Mouse (Mus musculus) heart, embryonic 14.5 days (tissue): ENCODE data around the gene Tescl. TPM values are rescaled to one million over a fixed set of nuclear protein-coding genes. Genes with fewer than 3 reads are reported as not detected.

Source experiments
- ATAC-seq: fragments of 200-750 bp; cut with Nextera tagmentation; 2 replicates; pipeline ENCODE4 v1.8.0; 2017; ENCODE audit warnings: low read depth, moderate TSS enrichment; ENCODE audit not compliant: insufficient number of reproducible peaks, insufficient read depth, low FRiP score
- H3K27ac ChIP-seq, 2 experiments: fragments of 200-500 bp in 1 of 2; fragments of 300-500 bp in 1 of 2; sonication (generic) in 1 of 2; replicated peaks in 1 of 2; 2 replicates each; pipeline ENCODE4 v1.5.1; 2012 to 2014; ENCODE audit warnings: low read depth in 2 of 2, low read length in 2 of 2, control low read depth in 1 of 2, mild to moderate bottlenecking in 1 of 2, mixed read lengths in 1 of 2; ENCODE audit not compliant: control insufficient read depth in 1 of 2, insufficient read depth in 1 of 2
- H3K27me3 ChIP-seq: fragments of 300-500 bp; sonication (generic); 2 replicates; pipeline ENCODE4 v1.6.1; 2014; ENCODE audit warnings: mild to moderate bottlenecking, low read length, control low read depth; ENCODE audit not compliant: control insufficient read depth, insufficient read depth
- H3K36me3 ChIP-seq: fragments of 300-500 bp; sonication (generic); 2 replicates; pipeline ENCODE4 v1.6.1; 2014; ENCODE audit warnings: mild to moderate bottlenecking, control low read depth, low read length, mixed read lengths; ENCODE audit not compliant: control insufficient read depth, insufficient read depth
- H3K4me1 ChIP-seq, 2 experiments: fragments of 200-500 bp in 1 of 2; fragments of 300-500 bp in 1 of 2; sonication (generic) in 1 of 2; 2 replicates each; pipeline ENCODE4 v1.6.1; 2012 to 2014; ENCODE audit warnings: low read length in 2 of 2, control low read depth in 1 of 2, mixed read lengths in 1 of 2; ENCODE audit not compliant: control insufficient read depth in 2 of 2, insufficient read depth in 2 of 2
- H3K4me2 ChIP-seq: fragments of 300-500 bp; sonication (generic); 2 replicates; pipeline ENCODE4 v1.6.1; 2014; ENCODE audit warnings: mild to moderate bottlenecking, low read length
- H3K4me3 ChIP-seq, 2 experiments: fragments of 200-500 bp in 1 of 2; fragments of 300-500 bp in 1 of 2; sonication (generic) in 1 of 2; 2 replicates each; pipeline ENCODE4 v1.5.1; 2012 to 2014; ENCODE audit warnings: low read length in 2 of 2, mild to moderate bottlenecking in 2 of 2, control low read depth in 1 of 2, low read depth in 1 of 2, moderate library complexity in 1 of 2; ENCODE audit not compliant: control insufficient read depth in 1 of 2, insufficient read depth in 1 of 2
- H3K9ac ChIP-seq: fragments of 300-500 bp; sonication (generic); 2 replicates; pipeline ENCODE4 v1.6.1; 2014; ENCODE audit warnings: mild to moderate bottlenecking, low read length
- H3K9me3 ChIP-seq: fragments of 300-500 bp; sonication (generic); 2 replicates; pipeline ENCODE4 v1.6.1; 2016; ENCODE audit warnings: low read length, control low read depth; ENCODE audit not compliant: control insufficient read depth
- WGBS: fragments of 180-500 bp; shearing (Covaris S2); extraction: QIAGEN DNeasy Blood & Tissue Kit; methylation state at CpG from one replicate; pipeline ENCODE4 v1.1.7; 2014; 5-methylcytosine and 5-hydroxymethylcytosine counted together
- polyA plus RNA-seq: library from polyadenylated mRNA; unstranded; fragments of >200 nt; fragmentation: Nextera tagmentation; extraction: Ambion mirVana; gene quantifications from 2 replicates; pipeline ENCODE4 v1.2.1, GENCODE M21; 2014

Gene Tescl
- not detected in 2 replicates for polyA plus RNA-seq

DNA sequence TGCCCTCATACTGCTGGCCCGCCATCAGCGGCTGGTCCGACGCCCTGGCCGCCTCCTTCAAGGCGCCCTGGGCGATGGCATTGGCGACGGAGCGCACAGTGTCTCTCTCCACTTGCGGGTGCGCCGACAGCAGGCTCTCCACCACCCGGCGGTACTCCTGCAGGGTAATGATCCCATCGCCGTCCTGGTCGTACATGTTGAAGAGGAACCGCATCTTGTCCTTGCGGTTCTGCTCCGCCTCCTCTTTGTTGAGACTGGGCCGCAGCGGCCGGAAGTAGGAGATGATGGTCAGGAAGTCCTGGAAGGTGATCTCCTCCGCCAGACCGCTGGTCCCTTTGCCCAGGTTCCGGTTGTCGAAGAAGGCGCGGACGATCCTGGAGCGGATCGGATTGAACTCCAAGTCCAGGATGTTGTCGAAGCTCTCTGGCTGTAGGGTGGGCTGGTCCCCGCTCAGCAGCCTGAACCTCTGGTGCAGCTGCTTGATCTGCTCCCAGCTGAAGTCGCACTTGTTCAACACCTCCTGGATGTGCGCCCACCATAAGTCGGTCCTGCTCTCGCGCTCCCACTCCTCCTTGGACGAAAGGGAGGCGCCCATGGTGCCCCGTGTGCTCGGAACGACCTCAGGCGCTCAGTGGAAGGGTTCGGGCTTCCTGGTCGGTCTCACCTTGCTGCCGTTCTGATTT lies at the start of gene Tescl:
Tescl (minus strand) TSS at position 633 of the 683 bp plus-strand sequence.
- Histone ChIP-seq H3K4me3 (peak within 1 kb of the TSS; percentile 4 to 12; a peak in 1 of 4 replicates), H3K9ac (no peak within 1 kb of the TSS), H3K36me3 (no peaks in the 10 kb centered on the region), H3K27ac (no peak within 1 kb of the TSS), H3K9me3 (no peaks in the 10 kb centered on the region), H3K4me2 (peak within 1 kb of the TSS; percentile 31), H3K4me1 (no peaks in the 10 kb centered on the region), H3K27me3 (peaks cover 20% of the 10 kb centered on the region)
- WGBS: 30% methylated on average over 49 of the region's 49 CpGs
- ATAC-seq: no peak

DNA sequence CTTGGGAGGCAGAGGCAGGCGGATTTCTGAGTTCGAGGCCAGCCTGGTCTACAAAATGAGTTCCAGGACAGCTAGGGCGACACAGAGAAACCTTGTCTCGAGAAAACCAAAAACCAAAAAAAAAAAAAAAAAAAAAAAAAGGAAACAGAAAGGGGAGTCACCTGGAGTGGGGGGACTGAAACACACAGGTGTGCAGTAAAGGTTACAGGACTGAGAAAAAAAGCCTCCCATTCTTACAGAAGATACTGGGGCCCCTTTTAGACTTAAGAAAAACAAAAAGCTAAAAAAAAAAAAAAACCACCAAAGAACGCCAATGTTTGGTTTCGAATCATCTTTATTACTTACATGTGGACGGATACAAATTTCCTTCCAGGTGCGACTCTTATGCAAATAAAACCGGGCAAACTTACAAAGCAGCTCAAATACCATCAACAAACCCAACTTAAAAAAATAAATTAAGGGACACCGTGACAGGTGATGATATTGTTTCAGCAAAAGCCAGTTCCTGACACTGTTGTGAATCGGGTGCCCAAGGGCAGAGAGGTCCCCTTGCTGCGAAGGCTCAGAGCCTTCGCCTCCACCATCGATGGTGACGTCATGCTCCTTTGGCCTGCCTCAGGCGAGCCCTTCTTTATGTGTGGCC lies 49.1 kb upstream of the Tescl start:
- Histone ChIP-seq H3K4me3 (no peak overlapping the region), H3K36me3 (no peaks in the 10 kb centered on the region), H3K27me3 (peaks cover 4% of the 10 kb centered on the region), H3K27ac (no peak overlapping the region), H3K9me3 (no peaks in the 10 kb centered on the region), H3K4me2 (no peak overlapping the region), H3K9ac (no peak overlapping the region), H3K4me1 (no peaks in the 10 kb centered on the region; a peak in 1 of 4 replicates)
- ATAC-seq: no peak
- 79% methylated on average over 16 of the region's 16 CpGs for WGBS

DNA sequence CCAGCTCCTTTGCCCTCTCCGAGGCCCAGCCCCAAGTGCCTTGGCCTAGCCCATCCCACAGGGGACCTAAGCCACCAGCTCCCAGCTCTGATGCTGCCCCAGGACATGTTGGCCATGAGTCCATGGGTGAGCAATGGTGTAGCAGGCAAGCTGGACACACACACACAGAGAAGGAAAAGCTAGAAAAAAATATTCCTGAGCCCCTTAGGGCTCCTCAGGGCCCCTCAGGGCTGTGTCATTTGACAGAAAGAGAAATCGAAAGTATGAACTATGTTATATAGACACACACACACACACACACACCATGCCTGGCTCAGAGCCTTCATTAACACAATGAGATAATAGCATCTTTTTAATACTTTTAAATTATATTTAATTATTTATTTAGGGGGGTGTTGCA lies 46.6 kb upstream of the Tescl start:
- no peaks in the 10 kb centered on the region for H3K9me3 ChIP-seq
- no peak overlapping the region for H3K4me3 ChIP-seq
- no peak overlapping the region for H3K4me2 ChIP-seq
- ATAC-seq: no peak
- H3K9ac ChIP-seq: no peak overlapping the region
- H3K27me3 ChIP-seq: peaks cover 8% of the 10 kb centered on the region
- peaks cover 6 to 7% of the 10 kb centered on the region in 2 experiments; a peak in 3 of 4 replicates for H3K4me1 ChIP-seq
- H3K36me3 ChIP-seq: no peaks in the 10 kb centered on the region
- 55% methylated on average over 2 of the region's 2 CpGs for WGBS
- H3K27ac ChIP-seq: no peak overlapping the region

DNA sequence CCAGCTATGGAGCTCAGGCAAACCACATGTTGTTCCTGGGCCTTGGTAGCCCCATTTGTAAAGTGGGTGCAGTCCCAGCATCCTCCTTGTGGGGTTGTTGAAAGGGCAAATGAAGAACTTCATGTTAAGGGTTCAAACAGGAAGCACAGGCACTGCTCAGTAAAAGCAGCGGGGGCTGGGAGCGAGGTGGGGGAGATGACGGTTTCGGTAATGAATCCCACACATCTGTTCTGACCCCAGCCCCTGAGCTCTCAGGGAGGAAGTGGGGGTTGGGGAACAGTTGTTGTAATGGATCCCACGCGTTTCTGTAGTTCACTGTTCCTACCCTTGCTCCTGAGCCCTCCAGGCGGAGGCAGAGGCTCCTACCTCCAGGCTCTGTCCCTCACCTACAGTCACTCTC lies 46.2 kb upstream of the Tescl start:
- Histone ChIP-seq H3K27ac (no peak overlapping the region), H3K36me3 (no peaks in the 10 kb centered on the region), H3K4me3 (no peak overlapping the region), H3K4me1 (peaks cover 6 to 7% of the 10 kb centered on the region in 2 experiments; a peak in 3 of 4 replicates), H3K9me3 (no peaks in the 10 kb centered on the region), H3K9ac (no peak overlapping the region), H3K27me3 (peaks cover 8% of the 10 kb centered on the region), H3K4me2 (no peak overlapping the region)
- WGBS: 51% methylated on average over 7 of the region's 7 CpGs
- no peak for ATAC-seq

DNA sequence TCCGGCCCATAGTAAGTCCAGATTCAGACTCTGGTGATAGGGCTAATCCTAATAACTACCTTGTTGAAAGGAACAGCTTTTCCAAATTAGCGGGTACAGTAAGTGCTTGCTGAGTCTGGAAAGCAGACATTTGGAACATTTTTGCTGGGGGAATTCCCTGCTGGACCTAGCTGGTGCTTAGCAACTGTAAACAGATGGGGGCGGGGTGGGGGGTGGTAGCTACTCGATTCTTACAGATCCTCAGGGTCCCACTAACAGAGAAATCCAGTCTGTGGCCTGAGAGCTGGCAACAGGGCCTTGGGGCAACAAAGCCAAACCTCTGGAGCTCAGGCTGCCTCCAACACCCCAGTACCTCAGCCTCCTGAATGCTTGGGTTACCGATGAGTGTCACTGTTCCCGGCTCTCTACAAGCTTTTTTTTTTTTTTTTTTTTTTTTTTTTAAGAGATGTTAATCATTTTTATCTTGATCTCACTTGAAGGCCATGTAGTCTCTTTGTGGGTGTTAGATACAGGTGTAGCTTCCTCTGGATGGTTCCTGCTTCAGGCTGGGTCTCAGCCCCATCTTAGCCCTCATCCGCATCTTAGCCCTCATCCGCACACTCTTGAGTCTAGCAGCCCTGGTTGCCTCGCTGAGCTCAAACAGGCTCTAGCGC lies 44.4 kb upstream of the Tescl start:
- Histone ChIP-seq H3K27ac (no peak overlapping the region), H3K9me3 (no peaks in the 10 kb centered on the region), H3K4me3 (no peak overlapping the region), H3K4me1 (peaks cover 7 to 9% of the 10 kb centered on the region in 2 experiments; a peak in 3 of 4 replicates), H3K9ac (no peak overlapping the region), H3K27me3 (0 out of 2 replicates have a peak, but pooled peaks cover 5% of the 10 kb centered on the region), H3K4me2 (no peak overlapping the region), H3K36me3 (no peaks in the 10 kb centered on the region)
- ATAC-seq: no peak
- 67% methylated on average over 10 of the region's 10 CpGs for WGBS

DNA sequence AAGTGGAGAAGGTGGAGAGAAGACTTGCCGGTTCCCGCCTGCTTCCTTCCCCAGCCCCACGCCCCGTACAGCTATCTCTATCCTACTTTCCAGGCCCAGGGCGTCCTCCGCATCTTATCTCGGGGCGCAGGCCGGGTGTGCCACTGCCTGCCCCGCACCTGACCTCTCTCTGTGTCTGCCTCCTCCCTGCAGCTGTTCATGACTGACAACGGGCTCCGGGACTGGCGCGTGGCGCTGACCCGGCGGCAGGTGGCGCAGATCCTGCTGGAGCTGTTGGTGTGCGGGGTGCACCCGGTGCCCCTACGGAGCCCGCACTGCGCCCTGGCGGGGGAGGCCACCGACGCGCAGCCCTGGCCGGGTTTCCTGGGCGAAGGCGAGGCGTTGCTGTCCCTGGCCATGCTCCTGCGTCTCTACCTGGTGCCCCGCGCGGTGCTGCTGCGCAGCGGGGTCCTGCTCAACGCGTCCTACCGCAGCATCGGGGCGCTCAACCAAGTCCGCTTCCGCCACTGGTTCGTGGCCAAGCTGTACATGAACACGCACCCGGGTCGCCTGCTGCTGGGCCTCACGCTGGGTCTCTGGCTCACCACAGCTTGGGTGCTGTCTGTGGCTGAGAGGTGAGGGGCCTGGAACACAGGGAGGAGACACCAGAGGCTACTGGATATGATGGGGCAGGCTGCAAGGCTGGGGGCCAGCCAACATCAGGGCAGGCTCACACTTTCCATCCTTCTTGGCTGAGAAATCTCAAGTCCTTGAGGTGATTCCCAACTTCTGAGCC lies 43.5 kb upstream of the Tescl start:
- peak; percentile 69 for ATAC-seq
- no peak overlapping the region for H3K27ac ChIP-seq

DNA sequence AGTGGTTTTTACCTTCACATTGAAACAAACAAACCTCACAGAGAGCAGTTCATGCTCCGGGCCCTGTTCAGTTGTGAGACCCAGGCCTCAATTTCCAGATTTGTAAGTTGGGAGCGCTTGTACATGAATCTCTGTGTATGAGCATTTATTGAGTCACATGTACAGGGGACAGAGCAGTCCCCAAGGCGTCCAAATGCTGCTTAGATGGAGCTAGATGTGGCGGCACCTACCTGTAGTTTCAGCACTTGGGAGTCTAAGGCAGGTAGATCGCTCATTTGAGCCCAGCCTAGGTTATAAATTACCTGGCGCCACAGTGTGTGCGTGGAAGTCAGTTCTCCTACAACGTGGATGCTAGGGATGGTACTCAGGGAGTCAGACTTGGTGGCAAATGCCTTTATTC lies 42.7 kb upstream of the Tescl start:
- H3K4me3 ChIP-seq: no peak overlapping the region
- peaks cover 7 to 11% of the 10 kb centered on the region in 2 experiments; a peak in 3 of 4 replicates for H3K4me1 ChIP-seq
- peak overlapping the region; percentile 54; the same call in 1 of the 2 replicates for H3K9ac ChIP-seq
- H3K9me3 ChIP-seq: no peaks in the 10 kb centered on the region
- H3K36me3 ChIP-seq: no peaks in the 10 kb centered on the region
- H3K4me2 ChIP-seq: peak overlapping the region; percentile 74; the same call in 1 of the 2 replicates
- 85% methylated on average over 8 of the region's 8 CpGs for WGBS
- H3K27me3 ChIP-seq: 0 out of 2 replicates have a peak, but pooled peaks cover 5% of the 10 kb centered on the region
- no peak overlapping the region for H3K27ac ChIP-seq
- ATAC-seq: no peak

More for the DNA sequence above, 43.5 kb upstream of the Tescl start:
- 5% methylated on average over 49 of the region's 49 CpGs for WGBS
- H3K4me3 ChIP-seq: peak overlapping the region; percentile 32
- H3K4me1 ChIP-seq: peaks cover 7 to 11% of the 10 kb centered on the region in 2 experiments; a peak in 3 of 4 replicates
- peak overlapping the region; percentile 54 for H3K9ac ChIP-seq
- peak overlapping the region; percentile 74 for H3K4me2 ChIP-seq
- H3K36me3 ChIP-seq: no peaks in the 10 kb centered on the region
- 0 out of 2 replicates have a peak, but pooled peaks cover 5% of the 10 kb centered on the region for H3K27me3 ChIP-seq
- H3K9me3 ChIP-seq: no peaks in the 10 kb centered on the region
